Mouse (Mus musculus) large intestine, adult 2 months (tissue): Measurements from ENCODE around the gene Megf8. TPM values are rescaled to one million over a fixed set of nuclear protein-coding genes. Genes with fewer than 3 reads are reported as not detected.
"Not testable (repeated sequence)": the region's sequence is repeated elsewhere in the genome, so short reads cannot be mapped to it uniquely, and the experiment has no call there.

ENCODE experiments used
- DNase-seq: peaks from one replicate; pipeline ENCODE4 v3.0.0-alpha.2; 2012; ENCODE audit warnings: low read depth, low spot score
- WGBS: fragments of 180-500 bp; shearing (Covaris S2); methylation state at CpG from one replicate; pipeline ENCODE4 v1.1.7; 2018; 5-methylcytosine and 5-hydroxymethylcytosine counted together
- polyA plus RNA-seq: library from polyadenylated mRNA; depleted of rRNA; stranded (reverse); fragments of >200 nt; gene quantifications from 2 replicates; pipeline ENCODE4 v1.2.3, GENCODE M21; 2012

Gene Megf8
- polyA plus RNA-seq, 1 experiment: 11.6 TPM

GRCm38 (mm10) chr7:25393451-25394210 lies 76.7 kb downstream of the Megf8 start:
- WGBS: 71% methylated on average over 8 of the region's 8 CpGs
- no peak for DNase-seq

DNA sequence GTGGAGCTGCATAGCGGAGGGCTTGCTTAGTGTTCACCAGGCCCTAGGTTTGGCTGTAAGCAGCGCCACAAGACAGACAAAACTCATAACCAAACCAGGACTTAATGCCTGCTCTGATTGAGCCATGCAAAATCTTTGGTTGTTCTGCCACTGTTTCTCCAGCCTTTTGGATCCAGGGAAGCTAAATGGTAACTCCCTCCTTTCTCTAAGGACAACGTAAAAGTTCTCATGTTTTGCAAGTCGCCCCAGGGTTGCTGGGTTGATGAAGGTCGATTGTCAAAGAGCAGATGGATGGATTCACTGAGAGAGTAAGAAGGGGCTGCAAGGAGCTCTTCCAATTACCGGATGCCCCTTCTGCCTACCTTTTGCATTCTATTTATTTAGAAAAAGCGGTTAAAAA lies 77.8 kb downstream of the Megf8 start:
- DNase-seq: no peak
- 9% methylated on average over 7 of the region's 7 CpGs for WGBS

DNA sequence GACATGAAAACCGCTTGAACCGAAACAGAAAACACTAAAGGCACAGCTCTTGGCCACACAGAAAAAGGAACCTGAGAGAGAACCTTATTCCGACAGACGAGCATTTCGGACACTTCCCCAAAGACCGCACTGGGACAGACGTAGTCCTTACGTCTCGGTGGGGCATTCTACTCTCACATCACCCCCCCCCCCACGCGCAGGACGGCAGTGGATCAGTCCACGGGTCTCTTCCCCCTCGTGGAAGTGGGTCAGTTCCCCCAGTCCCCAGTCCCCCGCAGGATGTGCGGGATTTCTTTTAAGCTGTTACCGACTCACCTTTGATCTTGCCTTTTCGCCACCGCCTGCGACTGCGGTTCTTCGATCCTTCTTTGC lies 78.2 kb downstream of the Megf8 start:
- DNase-seq: no peak
- under 1% methylated on average over 22 of the region's 22 CpGs for WGBS

- peak; percentile 91 for DNase-seq
- WGBS: 5% methylated on average over 47 of the region's 52 CpGs
Measured at GRCm38 (mm10) chr7:25395558-25396521, 78.9 kb downstream of the Megf8 start.

DNA sequence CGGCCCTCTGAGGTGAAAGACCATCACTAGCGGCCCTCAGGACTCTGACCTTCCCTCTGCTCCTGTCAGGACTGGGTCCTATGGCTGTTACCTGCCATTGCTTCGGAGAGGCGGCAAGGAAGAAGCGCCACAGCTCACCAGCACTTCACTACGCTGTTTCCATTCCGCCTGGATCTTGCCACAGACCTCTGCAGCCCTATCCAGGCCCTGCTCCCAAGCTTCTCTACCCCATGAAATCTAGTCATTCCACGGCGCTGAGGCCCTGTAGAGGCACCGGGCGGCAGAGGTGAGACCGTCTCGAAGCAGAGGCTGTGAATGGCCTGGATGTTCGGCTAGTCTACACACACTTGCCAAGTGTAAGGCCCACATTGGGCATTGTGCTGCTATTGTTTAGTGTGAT lies 79.7 kb downstream of the Megf8 start:
- DNase-seq: no peak
- 96% methylated on average over 14 of the region's 14 CpGs for WGBS

DNA sequence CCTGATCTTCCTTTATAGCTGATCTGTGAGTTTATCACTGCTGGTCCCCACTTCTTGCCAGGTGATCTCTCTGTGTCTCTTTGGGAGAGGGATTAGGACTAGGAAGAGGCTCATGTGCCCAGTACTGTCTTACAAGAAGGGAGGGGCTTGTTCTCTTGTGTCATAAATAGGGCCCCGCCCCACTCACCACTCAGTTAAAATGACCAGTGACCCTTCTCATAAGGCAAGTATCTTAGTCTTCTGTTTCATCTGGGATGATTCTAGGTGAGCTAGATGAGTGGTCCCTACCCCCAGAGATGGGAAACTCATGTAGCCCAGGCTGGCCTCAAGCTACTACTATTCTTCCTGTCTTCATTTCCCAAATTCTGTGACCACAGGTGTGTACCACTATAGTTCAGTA lies 81.6 kb downstream of the Megf8 start, which contains the start of gene Lipe:
Gene Lipe, minus strand, starts transcription at position 101 of the 400 bp plus-strand sequence.
- DNase-seq: no peak
- WGBS: 93% methylated on average over 1 of the region's 1 CpGs

- not testable (repeated sequence) for DNase-seq
Measured at GRCm38 (mm10) chr7:25399028-25399427, 82.1 kb downstream of the Megf8 start.

- 54% methylated on average over 2 of the region's 2 CpGs for WGBS
- no peak for DNase-seq
Measured at GRCm38 (mm10) chr7:25401551-25401950, 84.6 kb downstream of the Megf8 start.

DNA sequence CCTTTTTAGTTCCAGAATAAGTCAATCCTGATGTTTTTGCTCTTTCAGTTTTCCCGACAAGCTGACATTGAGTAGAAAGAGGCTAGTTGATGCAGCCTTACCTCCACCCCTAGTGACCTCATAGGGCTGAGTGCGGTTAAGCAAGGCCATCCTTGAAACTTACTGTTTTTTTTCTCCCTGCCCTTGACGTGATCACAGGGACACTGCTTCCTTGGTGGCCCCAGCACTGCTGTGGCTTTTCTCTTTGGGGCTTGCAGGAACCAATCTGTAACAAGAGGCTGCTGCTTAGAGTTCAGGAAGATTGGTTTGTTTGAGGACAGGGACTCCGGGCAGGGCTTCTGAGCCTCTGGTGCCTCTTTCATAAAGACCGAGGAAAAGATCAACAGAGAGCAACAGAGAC lies 85.0 kb downstream of the Megf8 start:
- WGBS: 61% methylated on average over 5 of the region's 5 CpGs
- DNase-seq: no peak

GRCm38 (mm10) chr7:25402671-25403101 lies 85.7 kb downstream of the Megf8 start:
- 0% methylated on average over 2 of the region's 2 CpGs for WGBS
- DNase-seq: peak; percentile 78

- WGBS: 69% methylated on average over 7 of the region's 7 CpGs
- DNase-seq: no peak
Measured at GRCm38 (mm10) chr7:25406468-25406867, 89.5 kb downstream of the Megf8 start.

DNA sequence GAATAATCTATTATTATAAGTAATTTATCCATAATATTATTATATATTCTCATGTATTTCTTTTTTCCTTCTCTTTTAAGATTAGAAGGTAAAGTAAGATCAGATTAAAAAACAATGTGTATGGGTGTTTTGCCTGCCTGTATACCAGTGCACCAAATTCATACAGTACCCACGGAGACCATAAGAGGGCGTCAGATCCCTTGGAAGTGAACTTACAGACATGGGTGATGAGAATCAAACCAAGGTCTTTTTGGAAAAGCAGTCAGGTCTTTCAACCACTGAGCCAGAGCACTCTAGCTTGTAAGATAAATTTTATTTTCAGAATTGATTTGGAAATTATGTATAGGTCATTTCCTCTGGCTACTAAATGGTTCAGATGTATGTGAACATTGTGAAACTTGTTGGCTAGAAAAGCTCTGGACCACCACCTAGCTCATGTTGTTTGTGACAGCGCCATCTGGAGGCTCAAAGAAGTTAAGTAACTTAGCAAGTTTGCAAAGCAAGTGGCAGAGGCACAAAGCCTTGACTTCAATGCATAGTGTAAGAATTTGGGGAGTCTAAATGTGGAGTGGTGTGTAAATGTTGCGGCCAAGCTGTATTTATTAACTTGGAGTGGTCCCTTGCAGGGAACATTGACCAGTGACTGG lies 92.3 kb downstream of the Megf8 start:
- DNase-seq: no peak
- WGBS: 70% methylated on average over 4 of the region's 4 CpGs

GRCm38 (mm10) chr7:25410969-25411615 lies 94.1 kb downstream of the Megf8 start:
- 90% methylated on average over 1 of the region's 1 CpGs for WGBS

DNA sequence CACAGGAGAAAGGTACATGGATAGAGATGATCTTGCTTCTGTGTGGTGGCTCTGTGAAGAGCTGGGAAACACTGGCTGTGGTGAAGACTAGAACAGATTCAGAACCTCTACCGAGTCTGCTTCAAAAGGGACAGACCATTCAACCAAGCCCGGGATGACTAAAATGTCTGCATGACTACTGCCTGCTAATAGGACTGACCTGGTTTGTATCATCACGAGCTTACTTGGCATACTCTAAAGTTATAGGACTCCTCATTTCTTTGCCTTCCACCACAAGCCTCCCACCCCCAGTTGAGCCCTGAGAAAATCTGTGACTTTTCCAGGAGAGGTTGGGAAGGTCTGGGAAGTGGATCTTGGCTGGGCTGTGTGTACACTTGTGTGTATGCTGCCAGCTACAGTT lies 94.9 kb downstream of the Megf8 start:
- 84% methylated on average over 3 of the region's 3 CpGs for WGBS
- no peak for DNase-seq

More at GRCm38 (mm10) chr7:25410969-25411615, 94.1 kb downstream of the Megf8 start:
- no peak for DNase-seq

DNA sequence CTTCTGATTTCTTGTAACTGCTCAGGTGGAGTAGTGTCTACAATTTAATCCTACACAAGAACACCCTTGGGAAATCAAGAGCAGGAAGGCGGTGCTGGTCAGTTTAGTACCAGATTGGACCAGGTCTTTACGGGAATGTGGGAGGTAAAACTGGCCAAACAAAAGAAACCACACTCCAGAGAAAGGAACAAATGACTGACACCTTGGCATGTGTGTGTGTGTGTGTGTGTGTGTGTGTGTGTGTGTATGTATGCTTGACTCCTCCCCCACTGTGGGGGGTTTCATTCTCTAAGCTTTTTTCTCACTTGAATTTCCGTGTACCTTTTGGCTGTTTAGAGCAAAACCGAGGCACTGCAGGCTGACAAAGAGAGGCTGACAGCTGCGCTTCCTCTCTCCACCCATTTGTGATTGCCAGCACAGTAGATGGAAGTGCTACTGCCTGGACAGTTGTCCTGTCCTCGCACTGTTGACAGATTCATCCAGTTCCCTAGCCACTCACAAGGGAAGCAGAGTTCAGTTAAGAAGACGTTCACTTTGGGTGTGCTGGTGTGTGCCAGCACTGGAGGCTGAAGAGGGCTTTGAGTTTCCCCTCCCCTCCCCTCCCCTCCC lies 96.0 kb downstream of the Megf8 start, which contains the start of gene Cxcl17:
Gene Cxcl17, minus strand, starts transcription at position 54 of the 609 bp plus-strand sequence.
- WGBS: 46% methylated on average over 7 of the region's 7 CpGs

More for the DNA sequence above, 96.0 kb downstream of the Megf8 start, which contains the start of gene Cxcl17:
- DNase-seq: no peak
